Mouse (Mus musculus) right cerebral cortex, adult 2 months (tissue): ENCODE results near the gene Psmb9.
A peak's percentile ranks its signal among the peaks of the same experiment; 100 is the strongest.
"Not testable (repeated sequence)": the region's sequence is repeated elsewhere in the genome, so short reads cannot be mapped to it uniquely, and the experiment has no call there.

ENCODE experiments used
- DNase-seq, 2 experiments: peaks; one replicate each; pipeline ENCODE4 v3.0.0; 2021 to 2022; ENCODE audit warnings: low spot score in 2 of 2

The Psmb9 gene

DNA sequence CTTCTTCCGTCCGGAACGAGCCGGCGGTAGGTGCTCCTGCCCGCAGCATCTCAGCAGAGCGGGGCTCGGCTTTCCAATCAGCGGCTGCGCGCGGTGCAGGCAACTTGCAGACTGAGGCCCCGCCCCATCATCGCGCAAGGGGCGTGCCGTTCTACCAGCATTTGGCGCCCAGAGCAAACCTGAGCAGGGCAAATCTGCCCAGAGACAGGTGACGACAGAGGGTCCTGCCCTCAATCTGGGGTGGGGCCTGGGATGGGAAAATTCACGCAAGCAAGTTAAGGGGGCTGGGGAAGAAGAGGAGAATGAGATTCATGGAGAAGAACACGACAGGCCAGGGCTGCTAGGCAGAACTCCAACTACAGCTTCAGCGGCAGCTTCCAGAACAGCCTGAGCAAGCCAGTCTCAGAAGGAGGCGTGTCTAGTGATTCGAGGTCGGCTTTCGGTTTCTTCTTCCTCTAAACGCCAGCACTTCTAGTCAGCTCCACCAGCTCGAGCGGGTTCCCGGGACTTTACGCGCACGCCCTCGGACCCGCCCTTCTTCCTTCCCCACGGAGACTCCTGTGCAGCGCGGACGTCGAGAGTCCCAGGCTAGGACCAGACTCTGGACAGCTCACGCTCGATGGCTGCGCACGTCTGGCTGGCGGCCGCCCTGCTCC lies at the start of gene Psmb9, which contains the start of gene Tap1:
Gene Psmb9 (minus strand): TSS at position 504 of the 656 bp plus-strand sequence.
Gene Tap1 (plus strand): TSS at position 293 of the 656 bp plus-strand sequence.
- DNase-seq, result peak; percentile 96 to 97

DNA sequence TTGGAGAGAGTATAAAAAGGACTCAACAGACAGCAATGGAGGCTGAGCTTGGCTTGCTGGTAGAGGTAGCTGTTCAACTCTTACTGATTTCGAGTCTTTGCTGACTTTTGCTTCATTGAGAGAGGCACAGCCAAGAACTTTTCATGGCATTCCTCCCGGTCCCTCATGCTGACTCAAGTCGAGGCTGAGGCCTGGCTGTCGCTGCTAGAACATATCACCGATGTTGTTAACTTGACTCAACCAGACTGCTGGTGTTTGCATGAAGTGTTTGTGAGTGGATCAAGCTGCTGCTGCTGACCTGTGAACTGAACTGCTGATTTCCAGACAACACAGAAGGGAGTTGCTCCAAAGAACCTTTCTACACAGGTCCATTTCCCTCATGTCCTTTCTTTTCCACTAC lies 49.1 kb upstream of the Psmb9 start:
- no peak for DNase-seq

DNA sequence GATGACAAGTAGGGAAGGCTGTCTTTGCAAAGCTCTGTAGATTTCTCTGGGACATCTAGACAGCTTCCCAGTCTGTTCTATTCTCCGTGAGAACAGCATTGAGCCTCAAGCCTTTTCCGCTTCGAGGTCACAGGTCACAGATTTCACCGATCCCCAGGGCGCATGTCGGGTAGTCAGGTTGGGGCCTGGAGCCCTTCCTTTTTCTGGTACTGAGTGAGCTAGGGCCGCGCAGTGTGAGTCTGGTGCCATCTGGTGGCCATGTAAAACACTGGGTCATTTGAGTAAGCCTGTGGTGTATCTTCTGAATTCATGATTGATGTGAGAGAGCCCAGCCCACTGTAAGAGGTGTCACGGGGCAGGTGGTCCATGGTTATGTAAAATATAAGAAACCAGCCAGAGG lies 47.4 kb upstream of the Psmb9 start:
- DNase-seq, result peak; percentile 78

DNA sequence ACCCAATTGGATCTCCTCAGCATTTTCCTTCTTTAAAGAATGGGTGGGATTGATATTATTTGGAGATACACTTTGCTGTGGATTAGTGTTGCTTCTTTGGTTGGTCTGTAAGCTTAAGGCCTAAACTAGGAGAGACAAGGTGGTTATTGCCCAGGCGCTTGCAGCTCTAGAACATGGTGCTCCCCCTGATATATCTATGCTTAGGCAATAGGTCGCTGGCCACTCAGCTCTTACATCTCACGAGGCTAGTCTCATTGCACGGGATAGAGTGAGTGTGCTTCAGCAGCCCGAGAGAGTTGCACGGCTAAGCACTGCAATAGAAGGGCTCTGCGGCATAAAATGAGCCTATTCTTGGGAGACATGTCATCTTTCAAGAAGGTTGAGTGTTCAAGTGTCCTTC lies 44.5 kb upstream of the Psmb9 start:
- DNase-seq, result not testable (repeated sequence)

DNA sequence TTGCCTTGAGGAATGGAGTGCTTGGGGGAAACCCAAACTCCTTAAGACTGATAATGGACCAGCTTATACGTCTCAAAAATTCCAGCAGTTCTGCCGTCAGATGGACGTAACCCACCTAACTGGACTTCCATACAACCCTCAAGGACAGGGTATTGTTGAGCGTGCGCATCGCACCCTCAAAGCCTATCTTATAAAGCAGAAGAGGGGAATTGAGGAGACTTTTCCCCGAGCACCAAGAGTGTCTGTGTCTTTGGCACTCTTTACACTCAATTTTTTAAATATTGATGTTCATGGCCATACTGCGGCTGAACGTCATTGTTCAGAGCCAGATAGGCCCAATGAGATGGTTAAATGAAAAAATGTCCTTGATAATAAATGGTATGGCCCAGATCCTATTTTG lies 43.4 kb upstream of the Psmb9 start:
- DNase-seq, result not testable (repeated sequence)

DNA sequence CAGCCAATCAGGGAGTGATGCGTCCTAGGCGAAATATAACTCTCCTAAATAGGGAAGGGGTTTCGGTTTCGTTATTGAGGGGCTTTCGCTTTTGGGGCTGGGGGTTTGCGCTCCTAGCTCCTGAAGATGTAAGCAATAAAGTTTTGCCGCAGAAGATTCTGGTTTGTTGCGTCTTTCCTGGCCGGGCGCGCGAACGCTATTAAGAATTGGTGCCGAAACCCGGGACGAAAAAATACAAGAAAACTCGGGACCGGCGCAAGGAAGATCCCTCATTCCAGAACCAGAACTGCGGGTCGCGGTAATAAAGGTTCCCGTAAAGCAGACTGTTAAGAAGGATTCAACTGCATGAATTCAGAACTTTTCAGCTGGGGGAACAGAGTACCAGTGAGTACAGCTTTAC lies 38.3 kb upstream of the Psmb9 start:
- not testable (repeated sequence) for DNase-seq

DNA sequence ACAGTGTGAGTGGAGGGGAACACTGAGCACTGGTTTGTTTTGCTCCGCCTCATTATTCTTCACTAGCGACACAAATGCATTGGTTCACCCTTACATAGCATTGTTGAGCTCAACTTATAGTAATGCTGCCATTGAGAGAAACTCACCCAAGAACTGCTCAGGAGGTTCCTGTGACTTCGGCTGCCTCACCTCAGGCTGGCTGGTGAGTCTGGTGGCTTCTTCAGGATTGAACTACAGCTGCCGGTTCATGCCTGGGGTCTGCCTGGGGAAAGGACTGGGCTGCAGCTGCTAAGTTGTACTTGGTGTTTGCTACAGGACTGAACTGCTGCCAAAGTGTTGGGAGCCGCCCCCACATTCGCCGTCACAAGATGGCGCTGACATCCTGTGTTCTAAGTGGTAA lies 37.9 kb upstream of the Psmb9 start:
- no peak for DNase-seq

DNA sequence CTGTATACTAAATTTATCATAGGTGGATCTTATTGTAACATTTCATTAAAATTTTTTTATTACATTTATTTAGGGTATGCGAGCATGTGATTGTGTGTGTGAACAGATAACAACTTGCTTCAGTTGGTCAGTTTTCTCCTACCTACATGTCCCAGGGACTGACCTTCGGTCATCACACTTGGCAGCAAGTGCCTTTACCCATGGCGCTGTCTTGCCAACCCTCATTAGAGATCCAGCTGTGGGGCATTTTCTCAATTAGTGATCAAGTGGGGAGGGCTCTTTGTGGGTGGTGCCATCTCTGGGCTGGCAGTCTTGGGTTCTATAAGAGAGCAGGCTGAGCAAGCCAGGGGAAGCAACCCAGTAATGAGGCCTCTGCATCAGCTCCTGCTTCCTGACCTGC lies 37.3 kb upstream of the Psmb9 start:
- no peak for DNase-seq

DNA sequence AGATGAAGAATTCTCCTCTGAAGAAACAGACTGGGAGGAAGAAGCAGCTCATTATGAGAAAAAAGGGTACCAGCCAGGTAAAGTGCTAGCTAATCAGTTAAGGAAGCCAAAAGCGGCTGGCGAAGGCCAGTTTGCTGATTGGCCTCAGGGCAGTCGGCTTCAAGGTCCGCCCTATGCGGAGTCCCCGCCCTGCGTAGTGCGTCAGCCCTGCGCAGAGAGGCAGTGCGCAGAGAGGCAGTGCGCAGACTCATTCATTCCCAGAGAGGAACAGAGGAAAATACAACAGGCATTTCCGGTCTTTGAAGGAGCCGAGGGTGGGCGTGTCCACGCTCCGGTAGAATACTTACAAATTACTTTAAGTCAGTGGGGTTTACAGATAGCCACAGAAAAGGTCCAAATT lies 32.8 kb upstream of the Psmb9 start:
- not testable (repeated sequence) for DNase-seq

DNA sequence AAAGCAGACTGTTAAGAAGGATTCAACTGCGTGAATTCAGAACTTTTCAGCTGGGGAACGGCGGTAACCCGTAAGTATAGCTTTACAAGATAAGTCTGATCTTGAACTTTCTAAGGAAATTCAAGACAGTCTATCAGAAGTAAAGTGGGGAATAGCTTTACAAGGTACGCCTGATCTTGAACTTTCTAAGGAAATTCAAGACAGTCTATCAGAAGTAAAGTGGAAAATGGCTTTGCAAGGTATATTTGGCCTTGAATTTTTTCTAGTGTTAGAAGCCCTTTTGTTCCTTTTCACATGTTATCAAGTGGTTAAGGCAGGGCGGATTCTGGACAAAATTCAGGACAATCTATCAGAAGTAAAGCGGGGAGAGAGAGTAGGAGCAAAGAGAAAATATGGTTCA lies 32.2 kb upstream of the Psmb9 start:
- DNase-seq, result peak in 1 of 2 experiments; percentile 35

DNA sequence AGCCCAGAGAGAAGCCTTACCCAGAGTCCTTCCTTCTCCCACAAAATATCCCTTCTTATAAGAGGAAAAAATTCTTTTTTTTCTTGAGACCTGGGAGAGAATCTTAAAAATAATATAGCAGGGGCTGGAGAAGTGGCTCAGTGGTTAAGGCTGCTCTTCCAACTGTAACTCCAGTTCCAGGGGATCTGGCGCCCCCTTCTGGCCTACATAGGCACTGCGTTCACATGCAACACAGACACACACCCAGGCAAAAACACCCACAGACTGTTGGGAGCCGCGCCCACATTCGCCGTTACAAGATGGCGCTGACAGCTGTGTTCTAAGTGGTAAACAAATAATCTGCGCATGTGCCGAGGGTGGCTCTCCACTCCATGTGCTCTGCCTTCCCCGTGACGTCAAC lies 31.5 kb upstream of the Psmb9 start:
- not testable (repeated sequence) for DNase-seq

DNA sequence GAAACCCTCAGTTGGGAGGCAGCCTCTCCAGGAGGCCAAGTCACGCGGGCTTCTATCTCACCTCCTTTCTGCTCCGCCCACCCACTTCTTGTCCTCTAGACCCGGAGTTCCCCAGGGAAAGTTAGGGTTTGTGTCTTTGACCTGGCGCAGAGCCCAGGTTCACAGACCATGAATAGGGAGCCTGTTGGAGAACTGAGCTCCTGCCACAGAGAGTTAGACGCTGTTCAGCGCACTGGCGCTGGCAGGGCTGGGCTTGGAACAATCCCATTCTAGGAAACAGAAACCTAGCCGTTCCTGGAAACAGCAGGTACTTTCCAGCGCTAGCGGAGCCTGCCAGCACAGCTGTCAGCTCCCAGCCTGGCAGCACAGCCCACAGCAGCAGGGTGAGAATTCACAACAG lies 31.1 kb upstream of the Psmb9 start:
- peak in 1 of 2 experiments; percentile 20 for DNase-seq

DNA sequence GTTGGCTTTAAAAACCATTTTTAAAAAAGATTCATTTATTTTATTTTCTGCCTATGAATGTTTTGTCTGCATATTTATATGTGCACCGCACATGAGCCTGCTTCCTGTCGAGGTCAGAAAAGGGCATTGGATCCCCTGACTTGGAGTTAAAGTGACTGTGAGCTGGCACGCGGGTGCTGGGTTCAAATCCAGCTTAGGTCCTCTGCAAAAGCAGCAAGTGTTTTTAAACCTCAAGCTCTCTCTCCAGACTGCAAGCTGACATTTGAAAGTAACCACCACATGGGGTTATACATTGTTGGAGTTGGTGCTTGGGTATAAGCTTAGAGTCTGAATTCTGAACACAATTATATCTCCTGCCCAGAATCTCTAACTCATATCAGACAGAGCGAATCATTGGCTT lies 30.4 kb upstream of the Psmb9 start:
- DNase-seq, result no peak

DNA sequence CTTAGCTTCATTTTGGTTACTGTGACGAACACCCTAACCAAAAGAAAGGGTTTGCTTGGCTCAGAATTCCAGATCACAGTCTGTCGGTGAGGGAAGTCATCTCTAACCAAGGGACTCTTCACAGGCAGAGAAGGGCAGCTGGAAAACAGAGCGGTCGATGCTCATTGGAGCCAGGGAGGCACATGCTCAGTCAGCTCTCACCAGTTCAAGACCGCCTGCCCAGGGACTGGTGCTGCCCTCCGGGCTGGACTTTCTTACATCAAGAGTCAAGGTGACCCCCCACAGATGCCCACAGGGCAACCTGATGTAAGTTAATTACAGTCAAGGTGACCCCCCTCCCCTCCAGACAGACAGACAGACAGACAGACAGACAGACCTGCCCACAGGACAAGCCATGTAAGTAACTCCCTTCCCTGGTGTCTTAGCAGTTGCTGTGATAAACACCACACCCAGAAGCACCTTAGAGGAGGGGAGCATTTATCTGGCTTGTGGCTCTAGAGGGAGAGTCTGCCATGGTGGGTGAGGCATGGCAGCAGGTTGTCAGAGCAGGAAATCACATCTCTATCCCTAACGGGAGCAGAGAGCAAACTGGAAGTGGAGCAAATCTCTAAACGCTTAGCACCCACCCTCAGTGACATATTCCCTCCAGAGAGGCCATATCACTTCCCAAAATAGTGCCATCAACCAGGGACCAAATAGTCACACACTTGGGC lies 29.8 kb upstream of the Psmb9 start:
- no peak for DNase-seq

DNA sequence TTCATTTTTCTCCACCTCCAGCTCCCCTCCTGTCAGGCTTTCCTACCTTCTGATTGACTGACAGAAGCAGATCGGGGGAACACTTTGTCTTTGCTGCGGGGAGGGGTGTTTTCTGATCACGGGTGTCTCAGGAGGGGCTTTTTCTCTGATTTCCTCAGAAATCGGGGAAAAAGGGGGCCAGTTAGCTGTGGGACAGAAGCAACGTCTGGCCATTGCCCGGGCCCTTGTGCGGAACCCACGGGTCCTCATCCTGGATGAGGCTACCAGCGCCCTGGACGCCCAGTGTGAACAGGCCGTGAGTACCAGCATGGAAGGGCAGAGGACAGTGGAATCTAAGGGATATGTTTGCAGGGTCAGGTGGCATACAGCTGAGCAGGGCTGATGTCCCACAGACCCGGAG lies 27.6 kb upstream of the Psmb9 start:
- no peak for DNase-seq

DNA sequence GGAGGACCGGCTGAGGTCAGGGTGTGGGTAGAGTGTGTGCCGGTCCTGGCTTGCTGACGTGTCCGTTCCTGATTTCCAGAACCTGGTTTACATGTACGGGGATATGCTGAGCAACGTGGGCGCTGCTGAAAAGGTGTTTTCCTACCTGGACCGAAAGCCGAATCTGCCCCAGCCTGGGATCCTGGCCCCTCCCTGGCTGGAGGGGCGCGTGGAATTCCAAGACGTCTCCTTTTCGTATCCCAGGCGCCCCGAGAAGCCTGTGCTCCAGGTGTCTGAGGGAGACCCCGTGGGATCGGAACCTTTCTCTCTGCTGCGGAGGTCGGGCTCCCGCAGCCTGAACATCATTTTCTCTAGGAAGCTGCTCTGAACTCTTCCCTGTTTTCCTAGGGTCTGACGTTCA lies 26.4 kb upstream of the Psmb9 start:
- no peak for DNase-seq

DNA sequence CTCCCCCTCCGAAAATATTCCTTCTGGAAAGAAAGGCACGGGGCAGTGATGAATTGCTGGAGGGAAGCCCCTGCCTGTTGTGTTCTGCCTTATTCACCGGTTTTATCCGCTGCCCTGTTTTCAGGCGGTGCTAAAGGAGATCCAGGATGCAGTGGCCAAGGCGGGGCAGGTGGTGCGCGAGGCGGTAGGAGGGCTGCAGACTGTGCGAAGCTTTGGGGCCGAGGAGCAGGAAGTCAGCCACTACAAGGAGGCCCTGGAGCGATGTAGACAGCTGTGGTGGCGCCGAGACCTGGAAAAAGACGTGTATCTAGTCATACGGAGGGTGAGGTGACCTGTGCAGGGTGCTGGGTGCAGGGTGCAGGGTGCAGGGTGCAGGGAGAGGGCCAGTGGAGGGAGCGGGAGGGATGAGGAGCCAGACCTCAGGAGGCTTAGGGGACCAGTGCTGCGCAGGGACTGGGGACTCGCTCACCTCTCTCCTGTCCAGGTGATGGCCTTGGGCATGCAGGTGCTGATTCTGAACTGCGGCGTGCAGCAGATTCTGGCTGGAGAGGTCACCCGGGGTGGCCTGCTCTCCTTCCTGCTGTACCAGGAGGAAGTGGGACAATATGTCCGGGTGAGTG lies 24.3 kb upstream of the Psmb9 start:
- DNase-seq, result no peak

DNA sequence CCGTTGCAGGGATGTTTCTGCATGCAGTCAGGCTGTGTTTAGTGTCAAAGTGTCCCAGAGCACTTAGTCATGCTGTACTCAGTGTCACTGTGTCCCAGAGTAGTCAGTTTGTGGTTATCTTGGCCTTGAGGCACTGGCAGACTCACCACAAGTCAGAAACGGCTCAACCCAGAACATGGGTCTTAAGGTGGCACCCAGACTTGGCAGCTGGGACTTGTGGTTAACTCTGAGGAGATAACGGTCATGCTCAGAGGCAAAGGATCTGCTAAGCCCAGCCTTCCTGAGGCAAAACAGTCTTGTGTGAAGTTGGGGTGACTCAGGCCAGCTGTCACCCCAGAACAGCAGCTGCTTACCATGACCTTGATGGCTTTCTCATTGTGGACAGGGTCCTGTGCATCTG lies 23.0 kb upstream of the Psmb9 start:
- DNase-seq, result no peak

DNA sequence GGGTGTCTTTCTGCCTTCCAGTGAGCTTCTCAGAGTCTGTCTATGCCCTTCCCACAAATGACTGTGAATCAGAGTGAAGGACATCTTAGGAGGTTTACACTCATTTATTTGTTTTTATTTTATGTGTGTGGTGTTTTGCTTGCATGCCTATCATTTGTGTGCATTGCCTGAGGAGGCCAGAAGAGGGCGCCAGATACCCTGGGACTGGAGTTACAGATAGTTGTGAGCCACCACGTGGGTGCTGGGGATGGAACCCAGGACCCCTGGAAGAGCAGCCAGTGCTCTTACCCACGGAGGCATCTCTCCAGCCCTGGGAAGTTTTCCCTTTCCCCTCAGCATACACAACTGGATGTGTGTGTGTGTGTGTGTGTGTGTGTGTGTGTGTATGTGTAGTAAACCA lies 22.1 kb upstream of the Psmb9 start:
- DNase-seq, result no peak

DNA sequence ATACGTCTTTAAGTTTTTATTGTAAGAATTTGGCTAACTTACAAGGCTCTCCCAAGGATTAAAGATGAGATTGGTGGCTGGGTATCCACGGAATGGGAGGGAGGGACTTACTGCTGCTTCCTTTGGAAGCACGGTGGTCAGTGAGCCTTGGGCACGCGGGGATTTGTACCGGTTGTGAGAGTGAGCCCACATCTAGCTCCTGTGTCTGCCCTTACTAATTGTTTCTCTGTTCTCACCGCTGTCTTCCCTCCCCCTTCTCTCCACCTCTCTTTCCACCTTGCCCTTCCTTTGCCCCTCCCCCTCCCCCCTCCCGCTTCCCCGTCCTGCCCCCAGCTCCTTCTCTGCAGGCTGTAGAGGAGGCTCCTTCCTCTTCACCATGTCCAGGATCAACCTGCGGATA lies 20.9 kb upstream of the Psmb9 start:
- no peak for DNase-seq

DNA sequence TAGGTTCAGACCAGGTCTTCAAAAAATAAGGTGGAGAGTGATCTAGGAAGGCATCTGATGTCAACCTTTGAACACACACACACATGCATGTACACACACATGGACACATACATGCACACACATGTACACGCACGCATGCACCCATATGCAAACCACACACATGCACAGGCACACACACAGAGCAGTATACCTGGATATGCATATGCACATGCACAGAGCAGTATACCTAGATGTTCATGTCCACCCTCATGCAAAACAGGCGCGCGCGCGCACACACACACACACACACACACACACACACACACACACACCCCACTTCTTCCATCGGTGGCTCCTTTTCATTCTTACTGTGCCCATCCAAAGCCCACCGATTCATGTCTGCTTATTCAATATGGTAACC lies 20.3 kb upstream of the Psmb9 start:
- no peak for DNase-seq

DNA sequence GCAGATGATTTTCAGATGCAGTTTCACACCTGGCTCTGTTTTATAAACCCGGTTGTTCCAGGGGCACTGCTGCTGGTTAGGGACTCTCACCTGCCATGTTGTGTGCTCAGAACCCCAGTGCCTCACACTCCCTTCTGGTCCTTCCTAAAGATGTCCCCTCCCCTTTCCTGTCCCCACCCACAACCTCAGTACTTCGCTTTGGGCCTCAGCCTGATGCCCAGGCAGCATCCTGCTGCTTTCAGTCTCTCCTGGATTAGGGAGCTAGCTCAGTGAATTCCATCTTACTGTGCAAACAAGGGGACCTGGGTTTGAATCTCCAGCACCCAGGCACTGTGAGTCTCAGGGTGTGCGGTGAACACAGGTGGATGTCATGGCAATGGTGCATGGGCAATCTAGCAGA lies 19.9 kb upstream of the Psmb9 start:
- DNase-seq, result no peak

DNA sequence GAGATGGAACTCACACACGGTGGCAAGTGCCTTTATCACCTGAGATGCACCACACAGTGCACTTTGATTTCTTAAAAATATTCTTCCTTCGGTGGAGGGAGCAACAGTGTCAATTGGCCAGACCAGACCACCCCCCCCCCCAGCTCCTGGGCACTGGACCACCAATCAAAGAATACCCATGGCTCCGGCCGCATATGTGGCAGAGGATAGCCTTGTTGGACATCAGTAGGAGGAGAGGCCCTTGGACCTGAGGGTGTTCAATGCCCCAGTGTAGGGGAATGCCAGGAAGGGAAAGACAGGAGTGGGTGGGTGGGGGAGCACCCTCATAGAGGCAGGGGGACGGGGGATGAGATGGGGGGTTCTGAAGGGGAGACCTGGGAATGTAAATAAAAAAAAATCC lies 19.2 kb upstream of the Psmb9 start:
- no peak for DNase-seq
